Mouse (Mus musculus): ENCODE results near the gene Galnt16.

The Galnt16 gene

GRCm38 (mm10) chr12:80594781-80595180, 76.7 kb downstream of the Galnt16 start:
- no peak for ATAC-seq (ENCODE audit: insufficient number of reproducible peaks, low FRiP score, low TSS enrichment)

GRCm38 (mm10) chr12:80595566-80595965, 77.5 kb downstream of the Galnt16 start:
- no peak for ATAC-seq (ENCODE audit: insufficient number of reproducible peaks, low FRiP score, low TSS enrichment)

GRCm38 (mm10) chr12:80595968-80596367, 77.9 kb downstream of the Galnt16 start:
- ATAC-seq (ENCODE audit: insufficient number of reproducible peaks, low FRiP score, low TSS enrichment): no peak

GRCm38 (mm10) chr12:80598236-80598635, 80.2 kb downstream of the Galnt16 start:
- no peak for ATAC-seq (ENCODE audit: insufficient number of reproducible peaks, low FRiP score, low TSS enrichment)

DNA sequence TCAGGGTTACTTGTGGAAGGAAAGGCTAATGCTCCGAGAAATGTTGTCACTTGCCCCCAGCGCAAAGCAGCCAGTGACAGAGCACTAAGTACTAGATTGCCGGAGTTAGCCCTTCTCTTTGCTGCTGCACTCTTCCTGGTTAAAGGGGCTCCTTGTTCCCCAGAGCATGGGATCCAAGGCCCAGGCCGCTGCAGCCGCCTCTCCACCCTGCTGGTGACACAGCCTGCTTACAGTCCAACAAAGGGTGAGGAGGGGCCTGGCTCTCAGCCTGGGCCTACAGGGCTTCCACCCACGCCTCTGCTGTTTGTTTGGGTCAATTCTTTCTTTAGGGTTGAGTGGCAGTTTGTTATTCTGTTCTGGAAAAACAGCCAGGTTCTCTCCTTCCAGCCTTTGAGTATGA, 80.7 kb downstream of the Galnt16 start:
- ATAC-seq (ENCODE audit: insufficient number of reproducible peaks, low FRiP score, low TSS enrichment): peak; percentile 71

- ATAC-seq (ENCODE audit: insufficient number of reproducible peaks, low FRiP score, low TSS enrichment): no peak
Measured at GRCm38 (mm10) chr12:80601597-80602269, 83.7 kb downstream of the Galnt16 start.

- ATAC-seq (ENCODE audit: insufficient number of reproducible peaks, low FRiP score, low TSS enrichment): no peak
Measured at GRCm38 (mm10) chr12:80602432-80602831, 84.4 kb downstream of the Galnt16 start.

- no peak for ATAC-seq (ENCODE audit: insufficient number of reproducible peaks, low FRiP score, low TSS enrichment)
Measured at GRCm38 (mm10) chr12:80603566-80603965, 85.5 kb downstream of the Galnt16 start.

GRCm38 (mm10) chr12:80604218-80604617, 86.1 kb downstream of the Galnt16 start:
- no peak for ATAC-seq (ENCODE audit: insufficient number of reproducible peaks, low FRiP score, low TSS enrichment)

- no peak for ATAC-seq (ENCODE audit: insufficient number of reproducible peaks, low FRiP score, low TSS enrichment)
Measured at GRCm38 (mm10) chr12:80608576-80608975, 90.5 kb downstream of the Galnt16 start.

- no peak for ATAC-seq (ENCODE audit: insufficient number of reproducible peaks, low FRiP score, low TSS enrichment)
Measured at GRCm38 (mm10) chr12:80609928-80610327, 91.9 kb downstream of the Galnt16 start.

- no peak for ATAC-seq (ENCODE audit: insufficient number of reproducible peaks, low FRiP score, low TSS enrichment)
Measured at GRCm38 (mm10) chr12:80612113-80612791, 94.2 kb downstream of the Galnt16 start.

DNA sequence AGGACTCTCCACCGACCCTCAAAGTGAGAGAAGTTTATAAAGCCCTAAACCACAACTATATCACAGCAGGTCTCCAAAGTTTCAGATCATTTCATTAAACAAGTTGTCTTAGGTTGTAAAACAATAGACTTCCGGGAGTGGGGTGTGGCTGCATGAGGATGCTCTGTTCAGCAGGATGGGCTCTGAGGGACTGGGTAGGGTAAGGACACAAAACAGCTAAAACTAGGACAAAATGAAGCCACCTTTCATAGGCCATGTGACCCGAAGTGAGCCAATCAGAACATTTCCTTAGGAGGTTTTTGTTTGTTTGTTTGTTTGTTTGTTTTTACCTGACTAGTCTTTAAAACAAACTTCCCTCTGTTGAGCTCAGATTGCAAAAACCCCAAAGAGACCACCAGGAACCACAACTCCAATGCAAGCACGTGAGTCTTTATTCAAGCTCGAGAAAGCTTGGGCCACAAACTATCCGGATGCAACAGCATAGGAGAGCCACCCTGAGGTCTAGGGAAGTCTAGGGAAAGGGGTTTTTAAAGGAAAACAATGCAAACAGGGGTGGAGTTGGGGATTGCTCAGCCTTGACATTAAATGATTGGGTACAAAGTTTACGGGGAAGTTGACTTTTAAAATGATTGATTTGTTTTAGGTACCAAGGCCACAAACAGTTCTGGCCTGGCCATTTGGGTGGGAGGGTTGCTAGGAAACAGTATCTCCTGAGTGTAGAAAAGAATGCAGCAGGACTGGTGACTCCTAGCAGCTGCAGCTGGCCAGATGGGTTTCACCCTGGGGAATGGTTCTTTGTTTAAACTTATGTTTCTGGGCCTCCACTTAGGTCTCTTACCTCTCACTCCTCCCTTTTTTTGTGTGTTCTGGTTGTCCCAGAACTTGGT, 97.5 kb downstream of the Galnt16 start:
- ATAC-seq (ENCODE audit: insufficient number of reproducible peaks, low FRiP score, low TSS enrichment): no peak

DNA sequence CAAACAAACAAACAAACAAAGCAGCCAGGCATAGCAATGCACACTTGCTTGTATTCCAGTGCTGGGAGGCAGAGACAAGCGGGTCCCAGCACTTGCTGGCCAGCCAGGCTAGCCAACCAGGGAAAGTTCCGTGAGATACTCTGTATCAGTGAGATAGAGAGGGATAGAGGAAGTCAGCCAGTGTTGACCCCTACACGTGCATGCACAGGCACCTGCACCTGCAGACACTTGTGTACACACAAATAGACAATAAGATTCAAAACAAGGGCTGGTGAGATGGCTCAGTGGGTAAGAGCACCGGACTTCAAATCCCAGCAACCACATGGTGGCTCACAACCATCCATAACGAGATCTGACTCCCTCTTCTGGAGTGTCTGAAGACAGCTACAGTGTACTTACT, 102.4 kb downstream of the Galnt16 start:
- no peak for ATAC-seq (ENCODE audit: insufficient number of reproducible peaks, low FRiP score, low TSS enrichment)

DNA sequence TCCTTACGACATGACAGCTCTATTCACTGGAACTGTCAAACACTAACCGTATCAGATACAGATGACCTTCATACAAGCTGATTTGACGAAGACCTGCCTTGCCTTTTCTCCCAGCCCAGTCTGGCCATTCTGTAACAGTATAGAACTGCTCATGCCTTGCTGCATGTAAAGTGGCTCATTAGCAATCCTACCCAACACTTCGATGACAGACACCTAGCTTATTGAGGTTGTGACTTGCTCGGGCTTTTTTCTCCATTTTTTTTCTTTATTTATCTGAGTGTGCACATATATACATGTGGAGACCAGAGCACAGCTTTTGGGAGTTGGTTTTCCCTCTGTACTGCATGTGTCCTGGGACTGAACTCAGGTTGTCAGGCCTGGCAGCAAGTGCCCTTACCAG, 113.7 kb downstream of the Galnt16 start:
- ATAC-seq (ENCODE audit: insufficient number of reproducible peaks, low FRiP score, low TSS enrichment): no peak

DNA sequence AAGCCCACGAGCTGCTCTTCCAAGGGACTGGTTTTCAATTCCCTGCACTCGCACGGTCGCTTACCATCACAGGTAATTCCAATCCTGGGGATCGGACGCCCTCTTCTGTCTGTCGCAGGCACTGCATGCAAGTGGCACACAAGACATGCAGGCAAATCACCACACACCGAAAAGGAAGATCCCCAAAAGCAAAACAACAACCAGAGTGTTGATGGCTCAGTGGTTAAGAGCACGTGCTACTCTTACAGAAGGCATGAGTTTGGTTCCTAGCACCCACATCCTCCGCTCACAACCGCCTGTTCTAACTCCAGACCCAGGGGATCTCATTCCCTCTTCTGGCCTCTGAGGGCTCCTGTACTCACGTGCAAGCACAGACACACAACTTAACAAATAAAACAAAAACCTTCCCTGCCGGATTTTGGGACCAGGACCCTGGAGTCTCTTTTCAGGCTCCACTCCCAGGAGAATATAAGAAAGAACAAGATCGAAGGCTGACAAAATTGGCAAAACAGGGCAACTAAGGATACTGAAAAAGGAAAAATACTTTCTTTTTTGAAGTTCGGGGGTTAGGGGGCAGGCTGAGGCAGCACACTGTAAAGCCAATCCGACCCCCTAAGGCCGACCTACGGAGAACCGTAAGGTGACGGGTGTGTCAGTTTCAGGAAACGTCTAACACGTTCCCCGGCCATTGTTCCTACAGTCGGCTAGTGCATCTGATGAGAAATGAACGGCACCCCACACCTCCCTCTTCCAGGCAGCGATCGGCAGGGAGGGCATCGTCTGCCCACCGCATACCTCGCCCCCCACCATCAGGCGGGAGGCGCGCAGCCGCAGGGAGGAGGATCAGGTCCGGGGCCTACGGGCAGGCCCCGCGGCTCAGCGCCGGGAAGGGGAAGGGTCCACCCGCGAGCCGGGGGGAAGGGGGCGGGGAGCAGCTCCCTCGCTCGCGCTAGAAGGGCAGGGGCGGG, 124.9 kb downstream of the Galnt16 start:
- 0 out of 2 replicates have a peak, but pooled peaks have one; percentile 1 for ATAC-seq (ENCODE audit: insufficient number of reproducible peaks, low FRiP score, low TSS enrichment)

GRCm38 (mm10) chr12:80643693-80644505, 125.8 kb downstream of the Galnt16 start, which contains the start of the genes Slc39a9 and Erh:
TSS of gene Slc39a9 (plus strand) at chr12:80643883.
TSS of gene Erh (minus strand) at chr12:80644341.
- peak; percentile 98 for ATAC-seq (ENCODE audit: insufficient number of reproducible peaks, low FRiP score, low TSS enrichment)

DNA sequence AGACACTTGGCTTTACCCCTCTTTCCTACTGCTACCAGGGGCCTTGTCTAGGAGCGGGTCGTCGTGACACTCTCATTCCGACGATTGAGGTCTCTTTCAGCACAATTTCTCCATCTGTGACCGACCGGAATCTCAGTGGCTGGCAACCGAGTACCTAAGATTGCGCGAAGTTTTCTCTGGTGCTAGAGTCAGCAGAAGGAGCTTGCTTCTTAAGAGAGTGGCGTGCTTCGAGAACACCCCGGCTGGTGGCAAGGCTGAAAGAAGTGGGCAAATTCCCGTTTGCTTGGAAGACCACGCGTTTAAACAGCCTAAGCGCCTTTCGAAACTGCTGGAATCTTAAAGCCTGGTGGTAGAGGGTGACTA, 126.4 kb downstream of the Galnt16 start:
- no peak for ATAC-seq (ENCODE audit: insufficient number of reproducible peaks, low FRiP score, low TSS enrichment)

DNA sequence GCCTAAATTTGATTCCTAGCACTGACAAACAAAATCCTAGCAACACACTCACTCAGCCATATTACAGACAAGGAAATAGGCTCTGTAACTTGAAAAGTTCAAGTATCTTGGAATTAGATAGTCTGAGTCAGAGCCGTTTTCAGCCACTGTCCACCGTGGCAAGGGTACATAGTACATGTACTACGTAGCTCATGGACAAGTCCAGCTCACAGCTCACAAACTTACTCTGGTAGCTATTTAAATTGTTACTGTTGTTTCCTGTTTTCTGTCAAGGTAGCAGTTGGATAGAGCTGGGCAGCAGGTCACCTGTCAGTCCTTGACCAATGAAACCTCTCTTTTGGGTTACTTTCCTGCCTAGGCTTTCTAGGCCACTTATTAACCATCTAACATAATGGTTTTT, 128.3 kb downstream of the Galnt16 start:
- ATAC-seq (ENCODE audit: insufficient number of reproducible peaks, low FRiP score, low TSS enrichment): no peak

Data from cerebellum, adult (tissue).